Mouse (Mus musculus) heart, postnatal 0 days (tissue): ENCODE data around the gene Trmt112.

Experiments used
- CTCF ChIP-seq: IDR thresholded peaks from 2 replicates; pipeline ENCODE4 v1.5.1; 2016; ENCODE audit warnings: antibody characterized with exemption, control low read depth, low read depth
- EP300 ChIP-seq: IDR thresholded peaks from 2 replicates; pipeline ENCODE4 v1.6.1; 2016; ENCODE audit warnings: antibody characterized with exemption, low read depth

DNA sequence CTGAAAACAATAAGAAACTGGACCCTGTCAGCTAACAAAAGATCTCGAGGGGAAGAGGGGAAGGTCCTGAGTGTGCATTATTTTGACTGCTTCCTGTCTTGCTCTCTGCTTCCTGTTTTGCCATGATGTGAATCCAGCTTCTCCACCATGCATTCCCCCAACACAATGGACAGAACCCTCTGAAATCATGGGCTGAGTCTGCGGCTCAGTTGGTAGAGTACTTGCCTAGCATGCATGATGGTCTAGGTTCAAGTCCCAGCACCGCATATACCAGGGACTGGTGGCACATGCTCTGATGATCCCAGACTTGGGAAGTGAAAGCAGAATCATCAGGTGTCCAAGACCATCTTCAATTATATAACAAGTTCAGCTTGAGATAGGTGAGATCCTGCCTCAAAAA is 36.8 kb upstream of the Trmt112 start:
- TF ChIP-seq EP300: no peak
- TF ChIP-seq CTCF: no peak
